Mouse (Mus musculus): ENCODE measurements around the gene Tifa. TPM values are rescaled to one million over a fixed set of nuclear protein-coding genes. Genes with fewer than 3 reads are reported as not detected.

The Tifa gene
- polyA plus RNA-seq, 1 experiment: 7.7 TPM

DNA sequence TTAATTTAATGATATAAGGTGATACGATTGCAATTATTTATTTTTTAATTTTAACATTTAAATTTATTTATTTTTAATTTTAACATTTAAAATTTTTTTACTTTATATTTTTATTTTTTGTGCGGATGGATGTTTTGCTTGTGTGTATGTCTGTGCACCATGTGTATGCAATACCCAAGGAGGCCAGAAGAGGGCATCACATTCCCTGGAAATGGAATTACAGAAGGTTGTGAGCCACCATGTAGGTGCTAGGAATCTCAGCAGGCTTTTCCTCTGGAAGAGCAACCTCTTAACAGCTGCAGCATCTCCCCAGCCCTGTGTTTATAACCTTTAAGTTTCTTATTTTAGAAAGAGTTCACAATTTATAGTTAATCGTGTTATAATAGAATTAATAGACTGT is 6.2 kb downstream of the Tifa start:
- Histone ChIP-seq H3K4me1 (ENCODE audit: control insufficient read depth, insufficient read depth, low read length) (no peaks in the 10 kb centered on the region), H3K4me3 (ENCODE audit: insufficient read depth, low read length) (no peak overlapping the region), H3K27ac (ENCODE audit: insufficient read depth, low read length) (no peak overlapping the region)
- TF ChIP-seq POLR2A (IDR thresholded peaks at IDR 0.05; ENCODE audit: extremely low read depth, insufficient read depth, low read length): no peak
- 0 out of 2 replicates have a peak, but pooled peaks have one; percentile 3 for TF ChIP-seq CTCF (IDR thresholded peaks at IDR 0.05; ENCODE audit: extremely low read depth, insufficient read depth, low read length)

DNA sequence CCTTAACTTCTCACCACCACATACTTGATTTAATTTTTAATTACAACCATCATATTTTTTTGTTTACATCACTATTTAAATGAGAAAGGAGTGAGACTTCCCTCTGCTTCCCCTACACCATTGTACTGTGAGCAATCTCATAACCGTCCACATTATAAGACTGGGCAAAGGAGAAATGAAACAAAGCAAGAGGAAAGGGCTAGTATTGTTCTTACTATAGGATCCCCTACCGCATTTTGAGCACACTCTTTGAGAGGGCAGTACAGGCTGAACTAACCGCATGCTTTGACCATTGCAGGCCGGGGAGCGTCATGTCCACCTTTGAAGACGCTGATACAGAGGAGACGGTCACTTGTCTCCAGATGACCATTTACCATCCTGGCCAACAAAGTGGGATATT is 6.7 kb downstream of the Tifa start:
- TF ChIP-seq POLR2A (IDR thresholded peaks at IDR 0.05; ENCODE audit: extremely low read depth, insufficient read depth, low read length) (no peak), CTCF (IDR thresholded peaks at IDR 0.05; ENCODE audit: extremely low read depth, insufficient read depth, low read length) (no peak)
- Histone ChIP-seq H3K27ac (ENCODE audit: insufficient read depth, low read length) (no peak overlapping the region), H3K4me1 (ENCODE audit: control insufficient read depth, insufficient read depth, low read length) (no peaks in the 10 kb centered on the region), H3K4me3 (ENCODE audit: insufficient read depth, low read length) (no peak overlapping the region)

DNA sequence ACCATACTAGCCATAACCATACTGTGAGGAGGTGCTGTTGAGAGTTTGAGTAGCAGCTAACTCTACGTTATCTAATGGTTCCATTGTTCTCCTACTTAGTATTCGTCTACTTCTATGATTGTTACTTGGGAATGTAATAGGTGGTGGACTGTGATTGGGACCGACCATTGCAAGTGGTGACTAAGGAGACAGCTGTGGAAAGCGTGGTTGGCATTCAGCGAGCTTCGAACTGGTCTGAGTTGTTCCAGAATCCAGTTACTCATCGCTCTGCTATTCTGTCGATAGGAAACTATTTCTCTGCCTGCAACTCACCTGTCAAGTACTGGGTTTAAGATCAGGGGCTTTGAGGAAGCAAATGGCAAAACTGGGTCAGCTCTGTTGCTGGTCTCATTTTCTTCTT is 11.6 kb downstream of the Tifa start:
- no peak overlapping the region for H3K4me3 ChIP-seq (ENCODE audit: insufficient read depth, low read length)
- TF ChIP-seq CTCF (IDR thresholded peaks at IDR 0.05; ENCODE audit: extremely low read depth, insufficient read depth, low read length): no peak
- TF ChIP-seq POLR2A (IDR thresholded peaks at IDR 0.05; ENCODE audit: extremely low read depth, insufficient read depth, low read length): no peak
- H3K4me1 ChIP-seq (ENCODE audit: control insufficient read depth, insufficient read depth, low read length): no peaks in the 10 kb centered on the region
- no peak overlapping the region for H3K27ac ChIP-seq (ENCODE audit: insufficient read depth, low read length)

GRCm38 (mm10) chr3:127802814-127803213 is 13.2 kb downstream of the Tifa start:
- 0 out of 2 replicates have a peak overlapping the region, but pooled peaks have one; percentile 10 for H3K4me3 ChIP-seq (ENCODE audit: insufficient read depth, low read length)
- no peak for TF ChIP-seq CTCF (IDR thresholded peaks at IDR 0.05; ENCODE audit: extremely low read depth, insufficient read depth, low read length)
- no peak for TF ChIP-seq POLR2A (IDR thresholded peaks at IDR 0.05; ENCODE audit: extremely low read depth, insufficient read depth, low read length)
- 0 out of 2 replicates have a peak overlapping the region, but pooled peaks have one; percentile 12 for H3K27ac ChIP-seq (ENCODE audit: insufficient read depth, low read length)
- H3K4me1 ChIP-seq (ENCODE audit: control insufficient read depth, insufficient read depth, low read length): no peaks in the 10 kb centered on the region

DNA sequence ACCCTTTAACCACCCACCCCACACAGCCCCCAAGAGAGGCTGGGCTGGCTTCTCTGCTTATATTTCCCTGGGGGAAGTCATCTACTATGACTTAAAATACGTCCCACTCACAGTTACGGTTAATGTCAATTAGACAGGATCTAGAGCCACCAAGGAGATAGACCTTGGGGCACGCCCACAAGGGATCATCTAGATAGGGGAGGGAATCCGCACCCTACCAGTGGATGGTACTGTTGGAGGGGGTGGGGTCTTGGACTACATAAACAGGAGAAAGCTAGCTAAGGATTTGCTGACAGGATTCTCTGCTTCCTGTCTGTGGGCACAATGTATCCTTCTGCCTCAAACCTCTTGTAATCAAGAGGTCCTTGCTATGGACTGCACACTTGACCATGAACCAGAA is 14.8 kb downstream of the Tifa start:
- H3K27ac ChIP-seq (ENCODE audit: insufficient read depth, low read length): no peak overlapping the region
- no peak overlapping the region for H3K4me3 ChIP-seq (ENCODE audit: insufficient read depth, low read length)
- no peak for TF ChIP-seq CTCF (IDR thresholded peaks at IDR 0.05; ENCODE audit: extremely low read depth, insufficient read depth, low read length)
- no peak for TF ChIP-seq POLR2A (IDR thresholded peaks at IDR 0.05; ENCODE audit: extremely low read depth, insufficient read depth, low read length)
- no peaks in the 10 kb centered on the region for H3K4me1 ChIP-seq (ENCODE audit: control insufficient read depth, insufficient read depth, low read length)

- no peak overlapping the region for H3K27ac ChIP-seq (ENCODE audit: insufficient read depth, low read length)
- no peak for TF ChIP-seq CTCF (IDR thresholded peaks at IDR 0.05; ENCODE audit: extremely low read depth, insufficient read depth, low read length)
- no peak for TF ChIP-seq POLR2A (IDR thresholded peaks at IDR 0.05; ENCODE audit: extremely low read depth, insufficient read depth, low read length)
- H3K4me1 ChIP-seq (ENCODE audit: control insufficient read depth, insufficient read depth, low read length): no peaks in the 10 kb centered on the region
- no peak overlapping the region for H3K4me3 ChIP-seq (ENCODE audit: insufficient read depth, low read length)
Observed at GRCm38 (mm10) chr3:127805071-127805470, 15.5 kb downstream of the Tifa start.

GRCm38 (mm10) chr3:127805991-127806390 is 16.4 kb downstream of the Tifa start:
- no peak overlapping the region for H3K4me3 ChIP-seq (ENCODE audit: insufficient read depth, low read length)
- TF ChIP-seq CTCF (IDR thresholded peaks at IDR 0.05; ENCODE audit: extremely low read depth, insufficient read depth, low read length): no peak
- TF ChIP-seq POLR2A (IDR thresholded peaks at IDR 0.05; ENCODE audit: extremely low read depth, insufficient read depth, low read length): no peak

DNA sequence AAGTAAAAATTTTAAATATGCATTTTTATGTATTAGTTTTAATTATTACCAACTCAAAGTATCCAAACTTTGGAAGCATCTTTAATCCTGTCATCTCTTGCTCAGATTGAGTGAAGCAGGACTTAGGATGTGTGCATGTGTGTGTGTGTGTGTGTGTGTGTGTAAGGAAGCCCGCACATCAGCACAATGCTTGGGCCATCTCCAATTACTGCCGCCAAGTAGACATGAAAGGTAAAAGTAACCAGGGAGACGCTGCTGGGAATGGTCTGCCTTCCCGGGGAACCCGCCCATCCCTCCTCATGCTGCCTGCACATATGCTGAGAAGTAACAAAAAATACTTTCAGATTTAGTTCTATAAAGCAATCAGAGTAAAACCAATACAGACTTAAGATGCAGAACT is 18.2 kb downstream of the Tifa start:
- no peaks in the 10 kb centered on the region for H3K4me1 ChIP-seq (ENCODE audit: control insufficient read depth, insufficient read depth, low read length)

More at GRCm38 (mm10) chr3:127805991-127806390, 16.4 kb downstream of the Tifa start:
- H3K4me1 ChIP-seq (ENCODE audit: control insufficient read depth, insufficient read depth, low read length): no peaks in the 10 kb centered on the region
- H3K27ac ChIP-seq (ENCODE audit: insufficient read depth, low read length): no peak overlapping the region

DNA sequence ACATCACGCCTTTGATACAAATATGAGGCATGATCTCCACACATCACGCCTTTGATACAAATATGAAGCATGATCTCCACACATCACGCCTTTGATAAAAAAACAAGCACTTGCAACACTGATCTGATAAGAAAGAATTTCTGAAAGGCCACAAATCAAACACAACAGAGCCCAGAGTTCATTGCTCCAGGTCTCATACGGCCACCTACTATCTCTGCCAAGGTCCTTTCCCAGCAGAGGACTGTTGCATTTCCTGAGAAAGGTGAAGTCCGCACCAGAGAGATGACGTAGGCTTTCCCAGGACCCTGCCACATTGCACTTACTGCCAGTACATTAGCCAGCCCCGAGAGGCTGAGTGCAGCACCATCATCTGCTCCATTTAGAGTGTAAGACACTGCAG is 19.5 kb downstream of the Tifa start:
- TF ChIP-seq POLR2A (IDR thresholded peaks at IDR 0.05; ENCODE audit: extremely low read depth, insufficient read depth, low read length): no peak
- TF ChIP-seq CTCF (IDR thresholded peaks at IDR 0.05; ENCODE audit: extremely low read depth, insufficient read depth, low read length): no peak
- no peak overlapping the region for H3K27ac ChIP-seq (ENCODE audit: insufficient read depth, low read length)
- no peak overlapping the region for H3K4me3 ChIP-seq (ENCODE audit: insufficient read depth, low read length)
- H3K4me1 ChIP-seq (ENCODE audit: control insufficient read depth, insufficient read depth, low read length): no peaks in the 10 kb centered on the region

More for the DNA sequence above, 18.2 kb downstream of the Tifa start:
- H3K27ac ChIP-seq (ENCODE audit: insufficient read depth, low read length): no peak overlapping the region
- TF ChIP-seq POLR2A (IDR thresholded peaks at IDR 0.05; ENCODE audit: extremely low read depth, insufficient read depth, low read length) (no peak), CTCF (IDR thresholded peaks at IDR 0.05; ENCODE audit: extremely low read depth, insufficient read depth, low read length) (no peak)
- H3K4me3 ChIP-seq (ENCODE audit: insufficient read depth, low read length): no peak overlapping the region

DNA sequence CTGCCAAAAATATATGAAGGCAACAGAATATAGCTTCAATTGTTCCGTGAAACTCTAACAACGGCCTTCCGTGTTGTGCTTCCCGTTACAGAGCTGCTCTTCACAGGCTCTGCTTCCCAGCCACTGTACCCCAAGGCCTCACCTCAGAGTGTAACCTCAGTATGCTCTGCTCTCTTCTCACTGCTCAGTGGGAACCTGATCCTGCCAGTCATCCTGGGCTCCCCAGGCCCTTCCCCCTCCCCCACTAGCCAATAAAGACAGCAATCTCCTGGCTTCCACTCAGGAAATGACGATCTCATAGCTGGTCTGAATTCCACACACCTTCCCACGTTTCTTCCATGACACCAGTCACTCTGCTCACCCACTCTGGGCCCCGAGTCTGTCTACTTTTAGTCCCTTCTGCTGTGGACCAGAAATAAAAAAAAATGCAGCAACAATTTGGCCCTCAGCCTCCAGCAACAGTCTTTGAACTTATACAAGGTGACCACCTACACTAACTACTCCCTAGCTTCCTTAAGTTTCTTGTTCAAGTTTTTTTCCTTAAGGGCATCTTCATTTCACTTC is 27.6 kb downstream of the Tifa start:
- Histone ChIP-seq H3K4me3 (ENCODE audit: insufficient read depth, low read length) (no peak overlapping the region), H3K27ac (ENCODE audit: insufficient read depth, low read length) (no peak overlapping the region), H3K4me1 (ENCODE audit: control insufficient read depth, insufficient read depth, low read length) (no peaks in the 10 kb centered on the region)
- TF ChIP-seq CTCF (IDR thresholded peaks at IDR 0.05; ENCODE audit: extremely low read depth, insufficient read depth, low read length) (no peak), POLR2A (IDR thresholded peaks at IDR 0.05; ENCODE audit: extremely low read depth, insufficient read depth, low read length) (no peak)
